Mouse (Mus musculus): ENCODE results near the gene Hoxb8. TPM values are rescaled to one million over a fixed set of nuclear protein-coding genes. Genes with fewer than 3 reads are reported as not detected.

The Hoxb8 gene
- total RNA-seq, 2 experiments from 2014 or later = not detected

GRCm38 (mm10) chr11:96324125-96324524, 42.4 kb downstream of the Hoxb8 start:
- no peak for ATAC-seq (replicated peaks; ENCODE audit: low FRiP score, low TSS enrichment, poor library complexity, severe bottlenecking)

- no peak for ATAC-seq (replicated peaks; ENCODE audit: low FRiP score, low TSS enrichment, poor library complexity, severe bottlenecking)
Observed at GRCm38 (mm10) chr11:96324965-96325364, 43.3 kb downstream of the Hoxb8 start.

- no peak for ATAC-seq (replicated peaks; ENCODE audit: low FRiP score, low TSS enrichment, poor library complexity, severe bottlenecking)
Observed at GRCm38 (mm10) chr11:96325747-96326212, 44.1 kb downstream of the Hoxb8 start.

GRCm38 (mm10) chr11:96326705-96327104, 45.0 kb downstream of the Hoxb8 start:
- no peak for ATAC-seq (replicated peaks; ENCODE audit: low FRiP score, low TSS enrichment, poor library complexity, severe bottlenecking)

- no peak for ATAC-seq (replicated peaks; ENCODE audit: low FRiP score, low TSS enrichment, poor library complexity, severe bottlenecking)
Observed at GRCm38 (mm10) chr11:96327122-96327521, 45.4 kb downstream of the Hoxb8 start.

- no peak for ATAC-seq (replicated peaks; ENCODE audit: low FRiP score, low TSS enrichment, poor library complexity, severe bottlenecking)
Observed at GRCm38 (mm10) chr11:96327750-96328149, 46.0 kb downstream of the Hoxb8 start.

GRCm38 (mm10) chr11:96328605-96329004, 46.9 kb downstream of the Hoxb8 start:
- no peak for ATAC-seq (replicated peaks; ENCODE audit: low FRiP score, low TSS enrichment, poor library complexity, severe bottlenecking)

- no peak for ATAC-seq (replicated peaks; ENCODE audit: low FRiP score, low TSS enrichment, poor library complexity, severe bottlenecking)
Observed at GRCm38 (mm10) chr11:96332105-96332504, 50.4 kb downstream of the Hoxb8 start.

GRCm38 (mm10) chr11:96332618-96333032, 50.9 kb downstream of the Hoxb8 start:
- ATAC-seq (replicated peaks; ENCODE audit: low FRiP score, low TSS enrichment, poor library complexity, severe bottlenecking) = no peak

GRCm38 (mm10) chr11:96333241-96334001, 51.7 kb downstream of the Hoxb8 start:
- no peak for ATAC-seq (replicated peaks; ENCODE audit: low FRiP score, low TSS enrichment, poor library complexity, severe bottlenecking)

GRCm38 (mm10) chr11:96334002-96334364, 52.3 kb downstream of the Hoxb8 start:
- ATAC-seq (replicated peaks; ENCODE audit: low FRiP score, low TSS enrichment, poor library complexity, severe bottlenecking) = no peak

Other genes starting within 250 kb of the Hoxb8 start
- gene Snf8, start 247.0 kb upstream of the Hoxb8 start, total RNA-seq (2014; fragmentation: Nextera tagmentation) = 94.1 and 96.1 TPM in 2 replicates
- 37.3 and 54.3 TPM in 2 replicates for gene Snf8, start 247.0 kb upstream of the Hoxb8 start, total RNA-seq (2017)
- 25.4 and 27.5 TPM in 2 replicates for gene Ube2z, start 216.5 kb upstream of the Hoxb8 start, total RNA-seq (2014; fragmentation: Nextera tagmentation)
- 14.6 and 19.4 TPM in 2 replicates for gene Ube2z, start 216.5 kb upstream of the Hoxb8 start, total RNA-seq (2017)
- gene Atp5g1, start 206.2 kb upstream of the Hoxb8 start, total RNA-seq (2014; fragmentation: Nextera tagmentation) = 878 and 1,130 TPM in 2 replicates
- gene Atp5g1, start 206.2 kb upstream of the Hoxb8 start, total RNA-seq (2017) = 87.7 and 137 TPM in 2 replicates
- not detected in 2 replicates for gene Calcoco2, start 169.9 kb upstream of the Hoxb8 start, total RNA-seq (2014; fragmentation: Nextera tagmentation)
- not detected in 2 replicates for gene Calcoco2, start 169.9 kb upstream of the Hoxb8 start, total RNA-seq (2017)
- not detected in 2 replicates for gene Ttll6, start 148.1 kb upstream of the Hoxb8 start, total RNA-seq (2014; fragmentation: Nextera tagmentation)
- gene Ttll6, start 148.1 kb upstream of the Hoxb8 start, total RNA-seq (2017) = not detected in 2 replicates
- not detected in 2 replicates for gene Hoxb13, start 87.6 kb upstream of the Hoxb8 start, total RNA-seq (2014; fragmentation: Nextera tagmentation)
- gene Hoxb13, start 87.6 kb upstream of the Hoxb8 start, total RNA-seq (2017) = not detected in 2 replicates
- not detected in 2 replicates for gene Hoxb9, start 10.4 kb upstream of the Hoxb8 start, total RNA-seq (2014; fragmentation: Nextera tagmentation)
- gene Hoxb9, start 10.4 kb upstream of the Hoxb8 start, total RNA-seq (2017) = not detected in 2 replicates
- not detected in 2 replicates for gene Hoxb7, start 4.7 kb downstream of the Hoxb8 start, total RNA-seq (2014; fragmentation: Nextera tagmentation)
- gene Hoxb7, start 4.7 kb downstream of the Hoxb8 start, total RNA-seq (2017) = not detected in 2 replicates
- not detected in 2 replicates for gene Hoxb6, start 10.6 kb downstream of the Hoxb8 start, total RNA-seq (2014; fragmentation: Nextera tagmentation)
- gene Hoxb6, start 10.6 kb downstream of the Hoxb8 start, total RNA-seq (2017) = 0.72 TPM in 1 of 2 replicates, not detected in the other
- not detected in 2 replicates for gene Hoxb5, start 21.4 kb downstream of the Hoxb8 start, total RNA-seq (2014; fragmentation: Nextera tagmentation)
- not detected in 2 replicates for gene Hoxb5, start 21.4 kb downstream of the Hoxb8 start, total RNA-seq (2017)
- gene Hoxb4, start 36.4 kb downstream of the Hoxb8 start, total RNA-seq (2014; fragmentation: Nextera tagmentation) = 0.12 and 0.66 TPM in 2 replicates
- 0.70 and 1.9 TPM in 2 replicates for gene Hoxb4, start 36.4 kb downstream of the Hoxb8 start, total RNA-seq (2017)
- 0.28 and 0.79 TPM in 2 replicates for gene Hoxb3, start 41.4 kb downstream of the Hoxb8 start, total RNA-seq (2014; fragmentation: Nextera tagmentation)
- gene Hoxb3, start 41.4 kb downstream of the Hoxb8 start, total RNA-seq (2017) = not detected in 2 replicates
- 0.37 TPM in 1 of 2 replicates, not detected in the other for gene Hoxb2, start 68.6 kb downstream of the Hoxb8 start, total RNA-seq (2014; fragmentation: Nextera tagmentation)
- 0.42 TPM in 1 of 2 replicates, not detected in the other for gene Hoxb2, start 68.6 kb downstream of the Hoxb8 start, total RNA-seq (2017)
- not detected in 2 replicates for gene Hoxb1, start 83.8 kb downstream of the Hoxb8 start, total RNA-seq (2014; fragmentation: Nextera tagmentation)
- gene Hoxb1, start 83.8 kb downstream of the Hoxb8 start, total RNA-seq (2017) = not detected in 2 replicates
- 2.7 and 11.3 TPM in 2 replicates for gene Skap1, start 182.7 kb downstream of the Hoxb8 start, total RNA-seq (2014; fragmentation: Nextera tagmentation)
- 3.7 TPM in 1 of 2 replicates, not detected in the other for gene Skap1, start 182.7 kb downstream of the Hoxb8 start, total RNA-seq (2017)